Mouse (Mus musculus) ES-Bruce4 (cell line): ENCODE data around the gene Erg28. TPM values are rescaled to one million over a fixed set of nuclear protein-coding genes. Genes with fewer than 3 reads are reported as not detected.

Source experiments
- H3K27ac ChIP-seq: 2 replicates; pipeline ENCODE4 v1.5.1; 2012; ENCODE audit warnings: low read length, inconsistent platforms; ENCODE audit not compliant: insufficient read depth
- H3K27me3 ChIP-seq: 2 replicates; pipeline ENCODE4 v1.6.1; 2012; ENCODE audit warnings: mild to moderate bottlenecking, low read length, inconsistent platforms; ENCODE audit not compliant: control insufficient read depth, poor library complexity, insufficient read depth, severe bottlenecking
- H3K36me3 ChIP-seq: 2 replicates; pipeline ENCODE4 v1.6.1; 2012; ENCODE audit warnings: inconsistent platforms, mild to moderate bottlenecking, low read length, moderate library complexity; ENCODE audit not compliant: control insufficient read depth, poor library complexity, insufficient read depth, severe bottlenecking
- H3K4me1 ChIP-seq: one replicate; pipeline ENCODE4 v1.8.1; 2011; ENCODE audit warnings: low read length; ENCODE audit not compliant: control insufficient read depth, insufficient read depth
- H3K4me3 ChIP-seq: 2 replicates; pipeline ENCODE4 v1.5.1; 2011; ENCODE audit warnings: low read depth, mild to moderate bottlenecking, low read length
- H3K9ac ChIP-seq: 2 replicates; pipeline ENCODE4 v1.6.1; 2012; ENCODE audit warnings: low read depth, mild to moderate bottlenecking, inconsistent platforms; ENCODE audit not compliant: poor library complexity, severe bottlenecking
- H3K9me3 ChIP-seq: replicated peaks from 2 replicates; pipeline ENCODE4 v1.6.1; 2012; ENCODE audit warnings: mild to moderate bottlenecking, low read length, inconsistent platforms; ENCODE audit not compliant: control insufficient read depth, poor library complexity, insufficient read depth, severe bottlenecking
- CTCF ChIP-seq: IDR thresholded peaks from one replicate; pipeline ENCODE4 v1.8.1; 2011; ENCODE audit warnings: low read depth, low read length
- EP300 ChIP-seq: IDR thresholded peaks from 2 replicates; pipeline ENCODE4 v1.6.1; 2011; ENCODE audit warnings: low read depth, low read length; ENCODE audit not compliant: insufficient read depth
- POLR2A ChIP-seq: IDR thresholded peaks from one replicate; pipeline ENCODE4 v1.8.1; 2011; ENCODE audit warnings: low read length; ENCODE audit not compliant: insufficient read depth
- polyA plus RNA-seq: library from polyadenylated mRNA; stranded (reverse); fragments of >200 nt; gene quantifications from 2 replicates; pipeline ENCODE4 v1.2.4, GENCODE M21; 2011; ENCODE audit warnings: low read depth; ENCODE audit not compliant: missing spikeins, insufficient read depth, insufficient read length

Gene Erg28
- polyA plus RNA-seq, 1 experiment = 99.3 TPM

DNA sequence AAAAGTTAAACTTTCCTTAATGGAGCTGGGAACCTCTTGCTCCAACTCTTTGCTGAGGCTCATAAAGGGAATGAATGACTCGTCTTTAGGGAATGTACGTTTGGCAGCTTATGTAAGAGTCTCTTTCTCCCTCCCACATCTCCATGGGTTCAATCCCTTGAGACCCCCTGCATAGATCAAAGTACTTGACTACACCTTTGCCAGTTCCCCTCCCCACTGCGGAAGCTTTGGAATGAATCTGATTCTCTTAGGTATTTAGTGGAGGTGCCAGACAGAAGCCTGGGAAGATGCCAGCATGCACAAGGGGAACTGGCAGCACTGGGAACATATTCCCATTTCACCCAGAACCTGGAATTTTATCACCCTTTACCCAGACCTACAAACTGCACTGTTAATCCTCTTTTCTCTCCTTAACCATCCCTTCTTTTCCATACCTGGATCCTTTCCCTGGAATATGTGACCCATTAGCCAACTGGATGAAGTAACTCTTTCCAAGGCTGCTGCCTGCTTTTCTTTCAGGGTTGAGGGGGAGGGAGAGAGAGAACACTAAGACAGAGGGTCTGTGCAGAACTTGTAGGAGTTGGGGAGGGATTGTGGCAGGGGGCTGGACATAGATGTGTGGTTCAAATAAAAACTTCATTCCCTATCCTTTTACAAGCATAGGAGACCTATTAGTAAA is 35.3 kb upstream of the Erg28 start:
- H3K27me3 ChIP-seq = no peaks in the 10 kb centered on the region
- no peak for TF ChIP-seq CTCF
- TF ChIP-seq EP300 = no peak
- TF ChIP-seq POLR2A = no peak
- H3K27ac ChIP-seq = no peak overlapping the region
- no peaks in the 10 kb centered on the region for H3K9me3 ChIP-seq
- H3K4me3 ChIP-seq = no peak overlapping the region
- H3K9ac ChIP-seq = no peak overlapping the region
- H3K4me1 ChIP-seq = no peaks in the 10 kb centered on the region
- peaks cover 4% of the 10 kb centered on the region; the same call in 1 of the 2 replicates for H3K36me3 ChIP-seq

DNA sequence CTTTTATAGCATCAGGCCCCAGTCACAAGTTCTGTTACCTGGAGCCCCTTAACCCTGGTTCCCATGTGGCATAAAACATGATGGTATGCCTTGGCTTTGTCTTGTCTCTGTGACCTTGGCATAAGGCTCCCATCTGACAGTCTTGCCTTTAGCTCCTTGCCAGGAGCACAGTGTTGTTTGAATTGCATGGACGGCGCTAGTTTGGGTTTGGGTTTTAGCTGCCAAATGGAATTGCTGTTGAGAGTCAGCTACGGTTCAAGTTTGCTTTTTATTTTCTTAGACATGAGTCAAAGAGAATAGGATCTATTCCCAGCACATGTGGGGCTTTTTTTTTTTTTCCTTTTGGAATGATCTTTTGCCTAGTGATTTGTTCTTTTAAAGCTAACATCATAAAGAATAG is 34.8 kb upstream of the Erg28 start:
- Histone ChIP-seq H3K27me3 (no peaks in the 10 kb centered on the region), H3K4me3 (no peak overlapping the region), H3K36me3 (peaks cover 4% of the 10 kb centered on the region; the same call in 1 of the 2 replicates), H3K4me1 (no peaks in the 10 kb centered on the region), H3K9me3 (no peaks in the 10 kb centered on the region), H3K27ac (no peak overlapping the region), H3K9ac (no peak overlapping the region)
- TF ChIP-seq POLR2A (no peak), CTCF (no peak), EP300 (no peak)

DNA sequence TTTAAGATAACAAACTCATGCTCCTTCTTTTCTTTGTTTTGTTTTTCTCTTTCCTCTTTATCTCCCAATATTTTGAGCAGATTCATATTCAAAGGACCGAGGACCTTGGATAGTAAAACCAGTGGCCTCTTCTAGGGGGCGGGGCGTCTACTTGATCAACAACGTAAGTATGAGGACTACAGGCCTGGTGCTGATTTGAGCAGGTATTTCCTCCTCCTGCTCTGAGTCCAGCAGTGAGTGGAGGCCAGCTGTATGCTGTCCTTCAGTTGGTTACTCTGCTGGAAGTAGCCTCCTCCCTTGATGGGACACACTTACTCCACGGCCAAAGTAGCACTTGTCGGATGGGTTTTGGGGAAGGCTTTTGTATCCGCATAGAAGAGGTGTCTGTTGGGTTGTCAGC is 33.0 kb upstream of the Erg28 start:
- Histone ChIP-seq H3K27ac (no peak overlapping the region), H3K27me3 (no peaks in the 10 kb centered on the region), H3K9ac (no peak overlapping the region), H3K4me1 (peaks cover 1% of the 10 kb centered on the region), H3K4me3 (no peak overlapping the region), H3K9me3 (no peaks in the 10 kb centered on the region), H3K36me3 (no peaks in the 10 kb centered on the region)
- TF ChIP-seq CTCF (no peak), POLR2A (no peak), EP300 (no peak)

GRCm38 (mm10) chr12:85854271-85854670 is 29.9 kb upstream of the Erg28 start:
- Histone ChIP-seq H3K9ac (no peak overlapping the region), H3K4me1 (peaks cover 1% of the 10 kb centered on the region), H3K27me3 (no peaks in the 10 kb centered on the region), H3K27ac (no peak overlapping the region), H3K4me3 (no peak overlapping the region), H3K36me3 (peaks cover 3% of the 10 kb centered on the region; the same call in 1 of the 2 replicates), H3K9me3 (no peaks in the 10 kb centered on the region)
- TF ChIP-seq POLR2A (no peak), CTCF (no peak), EP300 (no peak)

GRCm38 (mm10) chr12:85853836-85854235 is 29.5 kb upstream of the Erg28 start:
- no peaks in the 10 kb centered on the region for H3K9me3 ChIP-seq
- H3K27ac ChIP-seq = no peak overlapping the region
- no peak overlapping the region for H3K9ac ChIP-seq
- H3K4me1 ChIP-seq = peaks cover 1% of the 10 kb centered on the region
- peaks cover 6% of the 10 kb centered on the region; the same call in 1 of the 2 replicates for H3K36me3 ChIP-seq
- no peak overlapping the region for H3K4me3 ChIP-seq
- H3K27me3 ChIP-seq = no peaks in the 10 kb centered on the region
- no peak for TF ChIP-seq EP300
- no peak for TF ChIP-seq CTCF
- TF ChIP-seq POLR2A = no peak

DNA sequence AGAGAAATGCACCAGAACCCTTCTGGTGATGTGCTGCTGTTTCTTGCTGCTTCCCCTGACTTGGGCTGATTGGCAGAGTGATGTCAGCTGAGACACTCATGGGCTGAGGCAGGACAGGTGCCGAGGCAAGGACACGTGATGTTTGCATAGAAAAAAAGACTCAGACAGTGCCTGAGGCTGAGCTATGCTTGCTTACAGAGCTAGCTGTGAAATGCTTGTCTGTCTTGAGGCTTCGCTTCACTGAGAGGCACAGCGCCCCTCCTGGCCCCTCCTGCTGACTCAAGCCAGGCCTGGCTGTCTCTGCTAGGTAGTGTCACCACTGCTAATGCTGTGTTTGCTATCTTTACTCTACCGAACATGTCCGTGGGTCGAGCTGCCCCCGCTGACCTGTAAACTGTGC is 26.3 kb upstream of the Erg28 start:
- Histone ChIP-seq H3K9me3 (no peaks in the 10 kb centered on the region), H3K27me3 (no peaks in the 10 kb centered on the region), H3K9ac (no peak overlapping the region), H3K4me1 (peaks cover 1% of the 10 kb centered on the region), H3K27ac (no peak overlapping the region), H3K4me3 (no peak overlapping the region), H3K36me3 (peaks cover 7% of the 10 kb centered on the region; the same call in 1 of the 2 replicates)
- TF ChIP-seq EP300 (no peak), POLR2A (no peak), CTCF (peak; percentile 20)
